Mouse (Mus musculus) myocyte (in vitro differentiated cells): ENCODE results near the gene Ankle1.

Experiments
- CEBPB ChIP-seq: IDR thresholded peaks from 2 replicates; pipeline ENCODE4 v1.6.1; 2011; ENCODE audit warnings: mild to moderate bottlenecking, moderate library complexity; ENCODE audit not compliant: poor library complexity, insufficient read depth, severe bottlenecking
- E2F4 ChIP-seq: IDR thresholded peaks from one replicate; pipeline ENCODE4 v1.6.1; 2011; ENCODE audit warnings: mild to moderate bottlenecking, control low read depth, moderate library complexity; ENCODE audit not compliant: insufficient read depth
- MAX ChIP-seq: IDR thresholded peaks from one replicate; pipeline ENCODE4 v1.6.1; 2011; ENCODE audit warnings: low read depth, mild to moderate bottlenecking, control low read depth
- MYOD1 ChIP-seq, 3 experiments: IDR thresholded peaks; one replicate each; pipeline ENCODE4 v1.6.1; 2011; ENCODE audit warnings: control low read depth in 2 of 3, low read depth in 2 of 3, mild to moderate bottlenecking in 2 of 3, moderate library complexity in 1 of 3; ENCODE audit not compliant: insufficient read length in 2 of 3, control insufficient read depth in 1 of 3
- MYOG ChIP-seq, 3 experiments: IDR thresholded peaks; one replicate each; pipeline ENCODE4 v1.6.1; 2011; ENCODE audit warnings: control low read depth in 2 of 3, low read depth in 2 of 3, mild to moderate bottlenecking in 2 of 3; ENCODE audit not compliant: insufficient read length in 2 of 3, control insufficient read depth in 1 of 3, insufficient read depth in 1 of 3
- POLR2A ChIP-seq: IDR thresholded peaks from one replicate; pipeline ENCODE4 v1.6.1; 2011; ENCODE audit warnings: low read depth, mild to moderate bottlenecking, control low read depth, moderate library complexity; ENCODE audit not compliant: insufficient read length
- POLR2AphosphoS2 ChIP-seq: IDR thresholded peaks from one replicate; pipeline ENCODE4 v1.6.1; 2011; ENCODE audit warnings: low read depth, control low read depth; ENCODE audit not compliant: insufficient read length
- TCF12 ChIP-seq: IDR thresholded peaks from one replicate; pipeline ENCODE4 v1.6.1; 2011; ENCODE audit warnings: mild to moderate bottlenecking, control low read depth; ENCODE audit not compliant: poor library complexity, insufficient read depth, severe bottlenecking
- USF1 ChIP-seq: IDR thresholded peaks from one replicate; pipeline ENCODE4 v1.6.1; 2011; ENCODE audit warnings: low read depth, mild to moderate bottlenecking, control low read depth, moderate library complexity

DNA sequence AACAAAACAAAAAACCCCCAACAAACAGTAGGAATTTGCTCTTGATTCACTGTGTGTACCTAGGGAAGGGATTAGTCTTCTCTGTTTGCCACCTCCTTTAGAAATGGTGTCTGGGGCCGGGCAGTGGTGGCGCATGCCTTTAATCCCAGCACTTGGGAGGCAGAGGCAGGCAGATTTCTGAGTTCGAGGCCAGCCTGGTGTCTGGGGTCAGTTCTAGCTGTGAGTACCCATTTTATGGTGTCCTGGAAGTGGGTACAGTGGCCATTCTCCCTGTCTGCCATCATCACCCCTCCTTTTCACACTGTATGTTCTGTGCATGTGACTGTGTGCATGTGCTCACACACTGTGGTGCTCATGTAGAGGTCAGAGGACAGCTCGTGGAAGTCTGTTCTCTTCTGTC lies 2.4 kb downstream of the Ankle1 start:
- TF ChIP-seq POLR2A = no peak
- TF ChIP-seq CEBPB = no peak
- TF ChIP-seq MAX = no peak
- TF ChIP-seq MYOG (IDR thresholded peaks at IDR 0.05; ENCODE audit: control insufficient read depth in 1 of 3, insufficient read depth in 1 of 3, insufficient read length in 2 of 3, low read depth in 2 of 3) = no peak
- TF ChIP-seq TCF12 = no peak
- TF ChIP-seq POLR2AphosphoS2 = no peak
- no peak for TF ChIP-seq MYOD1 (IDR thresholded peaks at IDR 0.05; ENCODE audit: control insufficient read depth in 1 of 3, insufficient read length in 2 of 3, low read depth in 2 of 3)
- TF ChIP-seq E2F4 = no peak
- no peak for TF ChIP-seq USF1
